In genomic region chr15:98930998-98931397, GRCm38 (mm10) we compare ENCODE assay signal across 13 mouse cellular contexts. TPM values are rescaled to one million over a fixed set of nuclear protein-coding genes. Genes with fewer than 3 reads are reported as not detected.
DNase-seq lines count a peak whose midpoint lies in the region; ATAC-seq lines count a peak whose summit lies in the region.
"Had no signal": no experiment of that assay in that cellular context is flagged by ENCODE, and none has a peak within 500 bp of the region (broad histone marks: within the 10 kb centered on the region; RNA-seq: fewer than 3 reads in every experiment).

No protein-coding gene starts in this region.

- peak overlapping the region; percentile 61 for H3K9ac ChIP-seq in heart, embryonic 13.5 days
- 0 out of 2 replicates have a peak overlapping the region, but pooled peaks have one; percentile 3 for H3K9ac ChIP-seq in lung, embryonic 15.5 days
- no peak overlapping the region for H3K9ac ChIP-seq in hindbrain, embryonic 16.5 days (ENCODE audit: low read depth, low read length)
- peak overlapping the region; percentile 28; the same call in 1 of the 2 replicates for H3K9ac ChIP-seq in midbrain, embryonic 13.5 days (replicated peaks)

- H3K36me3 ChIP-seq in heart, embryonic 13.5 days = peaks cover 22% of the 10 kb centered on the region
- H3K36me3 ChIP-seq in lung, embryonic 15.5 days = peaks cover 13% of the 10 kb centered on the region
- 0 out of 2 replicates have a peak, but pooled peaks cover 3% of the 10 kb centered on the region for H3K36me3 ChIP-seq in hindbrain, embryonic 16.5 days (ENCODE audit: control insufficient read depth, insufficient read depth, low read length)
- H3K36me3 ChIP-seq in midbrain, embryonic 13.5 days = peaks cover 8% of the 10 kb centered on the region

- no peaks in the 10 kb centered on the region for H3K9me3 ChIP-seq in heart, embryonic 13.5 days
- H3K9me3 ChIP-seq in lung, embryonic 15.5 days = no peaks in the 10 kb centered on the region
- no peaks in the 10 kb centered on the region for H3K9me3 ChIP-seq in hindbrain, embryonic 16.5 days (ENCODE audit: control insufficient read depth, low read length)
- no peaks in the 10 kb centered on the region for H3K9me3 ChIP-seq in midbrain, embryonic 13.5 days

- peaks cover 37% of the 10 kb centered on the region for H3K4me1 ChIP-seq in heart, embryonic 13.5 days
- H3K4me1 ChIP-seq in lung, embryonic 15.5 days = peaks cover 27% of the 10 kb centered on the region
- peaks cover 27% of the 10 kb centered on the region for H3K4me1 ChIP-seq in hindbrain, embryonic 16.5 days (ENCODE audit: control insufficient read depth, insufficient read depth, low read depth, low read length)
- peaks cover 34% of the 10 kb centered on the region for H3K4me1 ChIP-seq in midbrain, embryonic 13.5 days (replicated peaks)

- H3K27ac ChIP-seq in heart, embryonic 13.5 days (replicated peaks) = peak overlapping the region; percentile 4; the same call in 1 of the 2 replicates
- peak overlapping the region; percentile 12 for H3K27ac ChIP-seq in lung, embryonic 15.5 days
- H3K27ac ChIP-seq in hindbrain, embryonic 16.5 days (ENCODE audit: low read depth, low read length) = no peak overlapping the region
- H3K27ac ChIP-seq in midbrain, embryonic 13.5 days = no peak overlapping the region

- no peak overlapping the region for H3K4me3 ChIP-seq in heart, embryonic 13.5 days
- no peak overlapping the region for H3K4me3 ChIP-seq in lung, embryonic 15.5 days
- H3K4me3 ChIP-seq in hindbrain, embryonic 16.5 days (ENCODE audit: low read length) = no peak overlapping the region
- H3K4me3 ChIP-seq in midbrain, embryonic 13.5 days (replicated peaks) = no peak overlapping the region

- no peak for ATAC-seq in heart, embryonic 13.5 days (ENCODE audit: extremely low read depth, insufficient number of reproducible peaks, low FRiP score, low TSS enrichment)
- no peak for ATAC-seq in lung, embryonic 15.5 days (ENCODE audit: borderline replicate concordance, extremely low read depth, low FRiP score, low TSS enrichment)
- ATAC-seq in hindbrain, embryonic 16.5 days = no peak
- ATAC-seq in midbrain, embryonic 13.5 days = no peak

- intact Hi-C loops in heart, postnatal 14 days (cut with DNase I) = no loop called here

- H3K27me3 ChIP-seq in heart, embryonic 13.5 days (replicated peaks) = no peaks in the 10 kb centered on the region
- no peaks in the 10 kb centered on the region for H3K27me3 ChIP-seq in lung, embryonic 15.5 days
- no peaks in the 10 kb centered on the region for H3K27me3 ChIP-seq in hindbrain, embryonic 16.5 days (replicated peaks; ENCODE audit: control insufficient read depth, insufficient read depth, low read length)
- H3K27me3 ChIP-seq in midbrain, embryonic 13.5 days = no peaks in the 10 kb centered on the region
- H3K27me3 ChIP-seq: CH12.LX had no signal

- 80% methylated on average over 3 of the region's 3 CpGs for WGBS in heart, embryonic 13.5 days
- WGBS in lung, embryonic 15.5 days = 62% methylated on average over 3 of the region's 3 CpGs
- 65% methylated on average over 3 of the region's 3 CpGs for WGBS in hindbrain, embryonic 16.5 days
- WGBS in midbrain, embryonic 13.5 days = 72% methylated on average over 3 of the region's 3 CpGs

- no peak for DNase-seq in heart, postnatal 14 days
- DNase-seq in lung, postnatal 10 days = no peak
- no peak for DNase-seq in spleen, postnatal 36 days (ENCODE audit: low spot score in 2 of 2)
- DNase-seq in adipocyte (ENCODE audit: low spot score) = no peak
- DNase-seq: cerebellum, postnatal 14 days; kidney, postnatal 14 days; right cerebral cortex, postnatal 25 days had no signal

- H3K4me2 ChIP-seq in heart, embryonic 13.5 days = peak overlapping the region; percentile 11; the same call in 1 of the 2 replicates
- H3K4me2 ChIP-seq in lung, embryonic 15.5 days = peak overlapping the region; percentile 21; the same call in 1 of the 2 replicates
- H3K4me2 ChIP-seq in hindbrain, embryonic 16.5 days (ENCODE audit: low read length) = peak overlapping the region; percentile 27; the same call in 1 of the 2 replicates
- H3K4me2 ChIP-seq in midbrain, embryonic 13.5 days (replicated peaks) = peak overlapping the region; percentile 17

RNA-seq across cellular contexts. Expression of gene Tuba1b, which starts 3.4 kb away (rescaled TPM):
- polyA plus RNA-seq in heart, embryonic 13.5 days (2015; fragmentation: Nextera tagmentation; extraction: Ambion mirVana) = 1,584 and 1,655 TPM in 2 replicates
- 100 to 1,000 TPM; 164 to 218 TPM for total RNA-seq in heart, postnatal 14 days (2021)
- 1,916 and 1,998 TPM in 2 replicates for polyA plus RNA-seq in lung, embryonic 15.5 days (2015; fragmentation: Nextera tagmentation; extraction: Ambion mirVana)
- 1,672 and 1,683 TPM in 2 replicates for polyA plus RNA-seq in hindbrain, embryonic 16.5 days (2015; fragmentation: Nextera tagmentation; extraction: Ambion mirVana)
- 1,161 and 1,231 TPM in 2 replicates for polyA plus RNA-seq in midbrain, embryonic 13.5 days (2015; fragmentation: Nextera tagmentation; extraction: Ambion mirVana)

RNA-seq across cellular contexts. Expression of gene Lmbr1l, which starts 13.0 kb away (rescaled TPM):
- polyA plus RNA-seq in heart, embryonic 13.5 days (2015; fragmentation: Nextera tagmentation; extraction: Ambion mirVana) = 13.5 and 15.0 TPM in 2 replicates
- total RNA-seq in heart, postnatal 14 days (2021) = 10 to 100 TPM; 13.6 to 13.7 TPM
- polyA plus RNA-seq in lung, embryonic 15.5 days (2015; fragmentation: Nextera tagmentation; extraction: Ambion mirVana) = 14.8 and 15.8 TPM in 2 replicates
- 25.9 and 27.0 TPM in 2 replicates for polyA plus RNA-seq in hindbrain, embryonic 16.5 days (2015; fragmentation: Nextera tagmentation; extraction: Ambion mirVana)
- 40.7 and 50.1 TPM in 2 replicates for polyA plus RNA-seq in midbrain, embryonic 13.5 days (2015; fragmentation: Nextera tagmentation; extraction: Ambion mirVana)

RNA-seq across cellular contexts. Expression of gene Gm49450, which starts 22.4 kb away (rescaled TPM):
- not detected in 2 replicates for polyA plus RNA-seq in heart, embryonic 13.5 days (2015; fragmentation: Nextera tagmentation; extraction: Ambion mirVana)
- total RNA-seq in heart, postnatal 14 days (2021) = not detected
- not detected in 2 replicates for polyA plus RNA-seq in lung, embryonic 15.5 days (2015; fragmentation: Nextera tagmentation; extraction: Ambion mirVana)
- not detected in 2 replicates for polyA plus RNA-seq in hindbrain, embryonic 16.5 days (2015; fragmentation: Nextera tagmentation; extraction: Ambion mirVana)
- polyA plus RNA-seq in midbrain, embryonic 13.5 days (2015; fragmentation: Nextera tagmentation; extraction: Ambion mirVana) = not detected in 2 replicates
- polyA plus RNA-seq: stomach, embryonic 16.5 days had no signal

RNA-seq across cellular contexts. Expression of gene Tuba1a, which starts 22.5 kb away (rescaled TPM):
- polyA plus RNA-seq in heart, embryonic 13.5 days (2015; fragmentation: Nextera tagmentation; extraction: Ambion mirVana) = 1,012 and 1,030 TPM in 2 replicates
- total RNA-seq in heart, postnatal 14 days (2021) = 100 to 1,000 TPM; 116 to 154 TPM
- 1,060 and 1,067 TPM in 2 replicates for polyA plus RNA-seq in lung, embryonic 15.5 days (2015; fragmentation: Nextera tagmentation; extraction: Ambion mirVana)
- 15,480 and 15,543 TPM in 2 replicates for polyA plus RNA-seq in hindbrain, embryonic 16.5 days (2015; fragmentation: Nextera tagmentation; extraction: Ambion mirVana)
- 15,883 and 15,999 TPM in 2 replicates for polyA plus RNA-seq in midbrain, embryonic 13.5 days (2015; fragmentation: Nextera tagmentation; extraction: Ambion mirVana)

RNA-seq across cellular contexts. Expression of gene Dhh, which starts 32.7 kb away (rescaled TPM):
- 2.1 and 2.3 TPM in 2 replicates for polyA plus RNA-seq in heart, embryonic 13.5 days (2015; fragmentation: Nextera tagmentation; extraction: Ambion mirVana)
- 1 to 10 TPM; 2.0 to 2.7 TPM for total RNA-seq in heart, postnatal 14 days (2021)
- polyA plus RNA-seq in lung, embryonic 15.5 days (2015; fragmentation: Nextera tagmentation; extraction: Ambion mirVana) = 2.3 and 2.8 TPM in 2 replicates
- polyA plus RNA-seq in hindbrain, embryonic 16.5 days (2015; fragmentation: Nextera tagmentation; extraction: Ambion mirVana) = 1.3 and 2.1 TPM in 2 replicates
- 0.48 and 0.82 TPM in 2 replicates for polyA plus RNA-seq in midbrain, embryonic 13.5 days (2015; fragmentation: Nextera tagmentation; extraction: Ambion mirVana)
- total RNA-seq: CH12.LX had no signal

Comparison
In these comparisons a context has a peak if more than half of its experiments do, and no peak if none do; other contexts are left out.
1. H3K27ac ChIP-seq: peak in heart, embryonic 13.5 days (single experiment) and lung, embryonic 15.5 days (single experiment); none in hindbrain, embryonic 16.5 days (single experiment) and midbrain, embryonic 13.5 days (single experiment).
2. Peak in every context shown above with its lines, with median percentiles within 50 percentile points of each other: H3K4me2 ChIP-seq.